Mouse (Mus musculus): ENCODE results near the gene Dcps.

DNA sequence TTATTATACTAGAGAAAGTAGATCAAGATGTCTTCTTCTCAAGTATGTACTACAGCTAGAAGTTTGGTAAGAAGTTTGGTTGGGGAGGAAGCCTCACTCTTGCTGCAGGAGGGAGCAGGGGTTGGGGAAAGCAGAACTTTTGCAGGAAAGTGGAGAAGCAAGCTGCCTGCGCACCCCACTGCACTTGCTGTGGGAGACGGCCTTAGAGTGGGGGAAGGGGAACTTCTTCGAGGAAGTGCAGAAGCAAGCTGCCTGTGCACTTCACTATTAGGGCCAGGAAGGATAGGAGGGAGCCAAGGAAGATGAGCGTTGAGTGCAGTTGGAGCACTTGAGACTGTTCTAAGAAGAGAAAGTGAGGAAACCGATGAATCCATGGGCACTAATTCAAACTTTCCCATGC lies 7.5 kb upstream of the Dcps start:
- no peak for TF ChIP-seq POLR2A (IDR thresholded peaks at IDR 0.05; ENCODE audit: extremely low read depth, insufficient read depth, low read length)
- TF ChIP-seq CTCF (IDR thresholded peaks at IDR 0.05; ENCODE audit: low read depth, low read length), result no peak

Data from liver, adult 2 months (tissue).